Mouse (Mus musculus): ENCODE results near the gene Dand5.

DNA sequence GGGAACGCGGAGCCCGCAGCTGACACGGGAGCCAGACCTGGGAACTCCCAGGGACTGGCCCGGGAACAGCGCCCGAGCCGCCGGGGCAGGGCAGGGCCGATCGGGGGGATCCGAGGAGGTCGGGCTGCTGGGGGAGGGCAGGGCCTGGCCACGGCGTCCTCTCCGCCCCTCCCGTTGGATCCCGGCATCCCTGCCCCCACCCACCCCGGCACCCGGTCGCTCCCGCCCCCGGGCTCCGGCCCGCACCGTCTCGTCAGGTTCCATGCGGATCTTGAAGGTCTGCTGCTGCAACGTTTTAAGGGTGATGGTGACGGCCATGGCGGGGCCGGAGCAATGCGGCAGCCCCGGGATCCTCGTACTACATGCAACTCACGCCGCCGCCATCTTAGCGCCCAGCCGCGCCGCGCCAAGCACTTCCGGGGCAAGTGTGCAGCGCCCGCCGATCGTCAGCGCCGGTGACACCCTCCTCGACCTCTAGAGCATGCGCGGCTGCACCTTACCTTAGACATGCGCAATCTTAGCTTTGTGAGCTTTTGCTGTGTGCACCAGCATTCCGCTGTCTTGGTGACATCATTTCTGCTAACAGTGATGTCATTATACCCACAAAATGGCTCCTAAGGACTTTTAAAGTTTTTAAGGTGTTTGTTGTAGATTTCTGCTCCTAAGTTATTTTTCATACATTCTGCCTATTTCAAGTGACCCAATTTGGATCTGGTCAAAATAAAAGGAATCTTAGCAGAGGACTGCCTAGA is 17.8 kb upstream of the Dand5 start, which contains the start of gene Rad23a:
- TF ChIP-seq TAL1 (conservative IDR thresholded peaks at IDR 0.05; ENCODE audit: low read depth, low read length), result no peak
- no peak for TF ChIP-seq CTCF (IDR thresholded peaks at IDR 0.05; ENCODE audit: low read depth, low read length)
- TF ChIP-seq POLR2AphosphoS5 (IDR thresholded peaks at IDR 0.05; ENCODE audit: insufficient replicate concordance, low read depth, low read length), result peak; percentile 82; the same call in 1 of the 2 replicates

Measured in G1E (cell line).